Mouse (Mus musculus): ENCODE measurements around the gene Tor3a. TPM values are rescaled to one million over a fixed set of nuclear protein-coding genes. Genes with fewer than 3 reads are reported as not detected.
"Not testable (repeated sequence)": the region's sequence is repeated elsewhere in the genome, so short reads cannot be mapped to it uniquely, and the experiment has no call there.

Gene Tor3a
- total RNA-seq, 2 experiments from 2014 or later, result 9.2 to 10.6 TPM

DNA sequence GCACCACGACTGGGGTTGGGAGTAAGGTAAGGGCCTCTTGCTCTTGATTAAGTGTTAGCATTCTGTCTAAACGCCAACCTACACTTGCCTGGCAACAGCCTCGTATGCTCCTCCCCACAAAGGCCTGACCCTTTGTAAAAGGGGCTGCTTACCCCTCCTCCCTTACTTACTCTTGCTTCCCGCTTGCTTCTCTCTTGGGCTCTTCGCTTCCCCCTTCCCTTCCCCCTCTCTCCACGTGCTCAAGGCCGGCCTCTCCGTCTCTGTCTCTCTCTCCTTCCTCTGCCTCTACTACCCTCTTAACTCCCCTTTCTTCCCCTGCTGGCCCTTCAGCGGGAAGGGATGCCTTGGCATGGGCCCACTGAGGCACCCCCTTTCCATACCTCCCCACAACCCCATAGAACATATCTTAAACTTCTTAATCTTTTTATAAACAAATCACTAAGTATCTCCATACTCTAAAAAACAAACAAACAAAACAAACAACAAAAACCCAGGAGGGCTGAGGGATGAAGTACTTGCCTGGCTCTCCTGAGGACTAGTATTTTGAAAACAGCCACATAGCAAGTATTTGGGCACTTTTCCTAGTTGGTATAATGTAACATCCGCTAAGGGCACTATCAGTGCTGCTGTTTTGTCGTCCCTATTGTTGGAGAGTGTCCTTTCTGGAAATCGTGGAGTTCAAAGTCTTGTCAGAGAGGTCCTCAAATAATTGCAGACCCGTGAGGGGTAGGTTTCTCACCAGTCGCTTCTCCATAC is 1.3 kb downstream of the Tor3a start:
- no peak for DNase-seq (ENCODE audit: low spot score)
- intact Hi-C loops (cut with DNase I), result loop anchor here (5.0 kb wide), 1 partner anchor 116 kb away; the partner anchor contains the start of gene Abl2

DNA sequence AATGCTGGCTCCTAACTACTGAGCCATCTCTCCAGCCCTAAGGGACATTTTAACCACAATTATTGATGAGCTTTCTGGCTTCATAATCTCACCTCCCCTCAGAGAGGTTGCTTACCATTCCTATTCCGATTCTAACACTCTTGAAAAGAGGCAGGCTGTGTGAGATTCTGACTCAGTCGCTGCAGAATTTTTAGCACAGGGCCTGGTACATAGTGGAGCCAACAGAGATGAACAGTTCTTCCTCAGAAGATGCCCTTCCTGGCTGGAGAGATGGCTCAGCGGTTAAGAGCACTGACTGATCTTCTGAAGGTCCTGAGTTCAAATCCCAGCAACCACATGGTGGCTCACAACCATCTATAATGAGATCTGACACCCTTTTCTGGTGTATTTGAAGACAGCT is 2.2 kb downstream of the Tor3a start:
- DNase-seq (ENCODE audit: low spot score), result no peak
- intact Hi-C loops (cut with DNase I), result loop anchor here (5.0 kb wide), 1 partner anchor 115 kb away; the partner anchor contains the start of gene Abl2

DNA sequence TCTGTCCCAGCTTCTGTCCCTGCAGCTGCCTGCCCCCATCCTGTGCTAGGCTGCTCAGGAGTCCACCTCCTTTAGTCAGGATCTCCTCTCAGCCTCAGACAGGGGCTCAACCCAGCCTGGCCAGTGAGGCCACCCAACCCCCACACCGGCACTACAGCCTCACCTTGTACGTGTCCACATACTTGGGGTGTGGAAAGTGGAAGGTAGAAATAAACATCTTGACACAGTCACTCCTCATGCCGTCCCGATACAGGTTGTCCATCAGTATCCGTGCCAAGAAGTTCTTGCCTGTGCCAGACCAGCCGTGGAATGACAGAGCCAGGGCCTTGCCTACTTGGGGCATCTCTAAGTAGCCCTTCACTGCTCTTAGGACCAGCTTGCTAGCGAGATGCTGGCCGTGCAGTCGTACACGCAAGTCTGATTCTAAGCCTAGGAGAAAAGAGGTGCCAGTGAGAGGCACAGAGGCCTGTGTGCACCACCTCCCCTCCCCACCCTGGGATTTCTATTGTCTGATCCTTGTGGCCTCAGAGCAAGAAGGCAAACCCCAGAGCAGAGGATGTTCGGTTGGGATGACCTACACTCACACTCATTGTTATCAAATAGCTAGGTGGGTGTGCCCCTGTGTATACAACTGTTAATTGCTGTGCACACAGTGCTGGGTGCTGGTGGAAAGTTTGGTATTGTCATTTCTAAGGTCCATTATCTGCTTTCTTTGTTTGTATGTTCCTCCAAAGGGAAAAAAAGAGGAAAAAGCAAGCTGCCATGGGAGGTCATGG is 4.8 kb downstream of the Tor3a start:
- intact Hi-C loops (cut with DNase I), result no loop called here
- no peak for DNase-seq (ENCODE audit: low spot score)

DNA sequence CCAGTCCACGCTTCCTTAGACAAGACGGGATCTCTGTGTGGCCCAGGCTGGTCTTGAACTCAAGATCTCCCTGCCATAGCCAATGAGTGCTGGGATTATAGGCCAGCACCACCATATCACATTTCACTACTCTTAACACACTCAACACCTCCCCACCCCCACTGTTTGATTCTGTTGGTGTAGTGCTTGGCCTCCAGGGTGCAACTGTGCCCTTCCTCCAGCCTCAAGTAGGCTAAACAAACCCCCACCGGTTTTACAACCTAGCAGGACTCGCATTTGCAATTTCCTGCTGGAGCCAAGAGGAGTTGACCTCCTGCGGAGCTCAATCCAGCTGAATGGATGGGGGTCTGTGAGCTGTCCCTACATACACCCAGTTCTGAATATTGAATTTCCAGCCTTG is 5.6 kb downstream of the Tor3a start:
- DNase-seq (ENCODE audit: low spot score), result no peak
- intact Hi-C loops (cut with DNase I), result no loop called here

DNA sequence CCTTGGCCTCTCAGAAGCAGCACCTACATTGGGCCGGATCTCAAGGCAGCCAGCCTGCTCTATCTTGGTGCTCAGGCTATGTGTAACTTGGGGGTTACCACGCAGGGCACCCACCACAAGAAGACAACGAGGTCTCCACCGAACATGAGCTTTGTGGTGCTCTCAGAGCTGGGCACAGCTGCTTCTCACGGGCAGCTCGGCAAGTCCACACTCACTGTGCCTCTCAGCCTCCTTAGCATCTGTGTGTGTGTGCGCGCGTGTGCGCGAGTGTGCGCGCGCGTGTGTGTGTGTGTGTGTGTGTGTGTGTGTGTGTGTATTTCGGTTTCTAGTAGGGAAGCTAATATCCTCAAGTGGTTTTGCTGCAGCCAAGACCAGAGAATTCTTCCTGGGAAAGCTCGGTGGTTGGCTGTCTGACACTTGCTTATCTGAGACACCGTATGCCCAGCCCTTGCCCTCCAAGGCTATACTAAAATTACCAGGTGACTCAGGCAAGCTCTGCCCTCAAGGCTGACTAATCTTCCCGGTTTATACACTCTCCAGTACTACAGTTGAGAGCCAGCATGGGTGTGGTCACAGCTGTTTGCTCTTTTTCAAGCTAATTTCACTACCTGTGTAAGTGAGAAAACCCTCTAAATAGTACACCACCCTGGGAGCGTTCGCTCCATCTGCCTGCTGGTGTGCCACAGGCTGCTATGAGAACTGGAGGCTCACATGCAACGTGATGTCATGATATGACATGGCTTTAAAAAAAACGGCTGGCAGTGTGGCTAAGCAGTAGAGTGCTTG is 6.8 kb downstream of the Tor3a start:
- intact Hi-C loops (cut with DNase I), result no loop called here
- DNase-seq (ENCODE audit: low spot score), result no peak

DNA sequence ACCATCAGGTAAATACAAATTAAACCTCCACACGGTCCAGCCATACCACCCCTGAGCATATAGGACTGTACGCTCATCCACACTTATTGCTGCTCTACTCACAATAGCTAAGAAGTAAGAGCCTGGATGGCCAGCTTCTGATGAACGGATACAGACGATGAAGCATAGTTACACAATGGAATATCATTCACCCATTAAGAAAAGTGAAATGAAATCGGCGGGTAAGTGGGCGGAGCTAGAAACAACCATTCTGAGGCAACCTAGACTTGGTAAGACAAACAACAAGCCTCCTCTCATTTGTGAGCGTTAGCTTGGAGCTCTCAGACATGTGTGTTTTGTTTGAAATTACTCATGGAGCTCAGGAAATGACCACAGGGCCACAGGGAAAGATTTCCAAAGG is 8.4 kb downstream of the Tor3a start:
- intact Hi-C loops (cut with DNase I), result no loop called here
- no peak for DNase-seq (ENCODE audit: low spot score)

DNA sequence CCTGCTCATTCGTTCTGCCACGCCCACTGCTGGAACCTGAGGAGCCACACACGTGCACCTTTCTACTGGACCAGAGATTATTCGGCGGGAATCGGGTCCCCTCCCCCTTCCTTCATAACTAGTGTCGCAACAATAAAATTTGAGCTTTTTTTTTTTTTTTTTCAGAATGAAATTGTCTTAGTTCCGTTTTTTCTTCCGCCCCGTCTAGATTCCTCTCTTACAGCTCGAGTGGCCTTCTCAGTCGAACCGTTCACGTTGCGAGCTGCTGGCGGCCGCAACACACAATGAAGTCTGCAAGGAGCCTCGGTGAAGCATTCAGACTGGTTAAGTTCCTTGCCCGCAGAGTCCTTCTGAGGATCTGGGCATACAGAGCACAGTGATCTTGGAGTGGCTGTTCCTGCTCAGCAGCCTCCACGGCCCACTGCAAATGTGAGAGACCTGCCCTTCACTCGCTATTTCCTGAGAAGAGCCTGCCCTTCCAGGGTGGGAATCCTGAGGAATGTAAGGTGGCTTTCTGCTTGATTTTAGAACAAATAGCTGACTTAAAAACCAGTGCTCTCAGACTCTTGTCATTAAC is 13.4 kb downstream of the Tor3a start:
- DNase-seq (ENCODE audit: low spot score); intact Hi-C loops (cut with DNase I): not testable (repeated sequence)

DNA sequence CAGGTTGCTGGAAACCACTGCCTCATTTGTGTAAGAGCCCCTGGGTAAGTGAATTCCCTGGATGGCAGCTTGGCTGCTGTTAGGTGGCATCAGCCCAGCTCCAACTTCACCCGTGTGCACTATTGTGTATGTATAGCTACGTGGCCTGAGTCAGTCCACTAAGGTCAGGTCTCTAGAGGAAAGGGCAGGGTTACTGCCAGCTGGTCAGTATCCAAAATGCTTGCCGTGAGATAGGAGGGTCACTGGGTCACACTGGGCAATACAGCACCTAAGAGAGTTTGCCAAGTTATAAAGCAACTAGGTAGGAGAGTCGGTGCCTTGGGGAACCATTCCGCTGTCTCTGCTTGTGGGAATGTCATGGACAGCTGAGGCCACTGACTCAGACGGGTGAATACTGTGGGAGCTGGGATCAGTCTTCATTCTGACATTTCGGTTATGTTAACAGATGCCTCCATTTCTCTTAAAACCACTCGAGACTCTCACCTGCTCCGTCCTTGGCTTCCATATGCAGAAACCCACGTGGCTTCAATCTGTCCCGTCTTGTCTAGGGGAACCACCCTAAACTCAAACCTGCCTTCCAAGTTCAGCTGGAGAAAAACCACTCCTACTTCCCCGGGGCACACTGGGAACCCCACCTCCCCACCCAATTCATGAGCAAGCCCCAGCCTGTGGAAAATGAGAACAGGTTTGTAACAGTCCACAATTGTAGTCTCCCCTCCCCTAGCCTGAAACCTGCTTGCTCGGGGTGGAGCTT is 14.1 kb downstream of the Tor3a start:
- no peak for DNase-seq (ENCODE audit: low spot score)

DNA sequence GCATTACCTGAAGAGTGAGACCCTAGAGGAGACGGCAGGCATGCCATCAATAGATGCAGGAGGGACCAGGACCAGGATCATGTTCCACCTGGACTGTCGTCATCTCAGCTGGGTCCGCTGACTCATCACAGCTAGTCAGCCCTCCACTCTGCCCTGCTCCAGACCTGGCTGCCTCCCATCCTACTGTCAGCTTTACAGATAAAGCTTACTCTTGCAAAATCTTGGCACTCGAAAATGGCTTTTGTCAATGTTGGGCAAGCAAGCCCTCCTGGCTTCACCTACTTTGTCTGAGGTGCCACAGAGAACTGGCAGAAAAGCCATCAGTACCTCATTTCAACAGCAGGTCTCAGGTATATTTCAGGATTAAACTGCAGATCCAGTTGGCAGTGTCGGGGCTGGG is 15.5 kb downstream of the Tor3a start:
- no peak for DNase-seq (ENCODE audit: low spot score)
- intact Hi-C loops (cut with DNase I), result no loop called here

More for the DNA sequence above, 14.1 kb downstream of the Tor3a start:
- intact Hi-C loops (cut with DNase I), result no loop called here

DNA sequence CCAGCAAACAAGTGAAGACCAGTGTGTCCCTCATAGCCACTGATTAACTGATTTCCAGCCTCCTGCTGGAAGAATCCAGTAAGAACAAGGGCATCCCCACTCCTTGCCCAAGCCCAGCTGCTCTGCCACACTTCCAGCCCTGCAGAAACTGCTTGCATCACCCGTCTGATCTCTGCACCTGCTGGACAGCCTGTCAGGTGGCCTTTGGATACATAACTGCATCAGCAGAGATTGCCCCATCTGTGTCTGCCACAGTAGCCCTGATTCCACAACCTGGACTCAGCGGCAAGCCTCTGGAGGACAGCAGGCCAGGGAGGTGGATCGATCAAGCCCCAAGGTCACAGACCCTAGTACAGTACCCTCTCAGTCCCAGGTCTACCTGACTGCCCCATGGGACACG is 16.6 kb downstream of the Tor3a start:
- intact Hi-C loops (cut with DNase I), result no loop called here
- no peak for DNase-seq (ENCODE audit: low spot score)

DNA sequence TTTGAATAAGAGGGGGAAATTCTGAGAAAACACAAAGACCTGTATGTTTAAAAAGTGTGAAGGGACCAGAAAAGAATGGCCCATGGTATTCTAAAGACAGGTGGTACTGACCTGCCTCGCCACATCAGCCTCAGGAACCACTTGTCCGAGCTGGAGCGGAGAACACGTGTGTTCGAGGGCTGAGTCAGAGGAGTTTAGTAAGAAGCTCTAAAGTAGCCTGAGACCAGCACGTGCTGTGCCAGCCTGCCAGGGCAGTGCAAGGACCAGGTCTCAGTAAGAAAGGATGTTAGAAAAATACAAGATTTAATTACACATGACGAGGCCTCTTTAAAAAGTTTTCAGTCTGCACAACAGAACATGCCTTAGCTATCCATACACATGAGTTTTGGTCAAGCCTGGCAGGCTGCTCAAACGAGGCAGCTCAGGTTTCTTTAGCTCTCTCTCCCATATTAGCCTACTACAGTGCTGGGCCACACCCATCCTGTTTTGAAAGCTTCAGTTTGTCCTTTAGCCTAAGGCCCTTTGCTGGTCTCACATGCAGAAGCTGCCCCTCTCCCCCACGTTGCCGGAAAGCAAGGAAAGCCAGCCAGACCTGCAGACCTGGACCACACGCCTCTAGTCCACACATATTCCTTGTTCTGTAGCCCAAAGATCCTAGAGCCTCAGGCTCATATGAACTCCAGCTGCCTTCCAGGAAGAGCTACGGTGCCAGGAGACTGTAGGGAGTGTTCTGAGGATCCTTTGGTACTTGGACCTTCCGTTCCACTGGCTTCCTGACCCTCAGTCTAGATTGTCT is 19.2 kb downstream of the Tor3a start:
- DNase-seq (ENCODE audit: low spot score), result no peak
- intact Hi-C loops (cut with DNase I), result loop anchor here (2.0 kb wide), 1 partner anchor 20 kb away; the partner anchor contains the start of gene Tor3a

DNA sequence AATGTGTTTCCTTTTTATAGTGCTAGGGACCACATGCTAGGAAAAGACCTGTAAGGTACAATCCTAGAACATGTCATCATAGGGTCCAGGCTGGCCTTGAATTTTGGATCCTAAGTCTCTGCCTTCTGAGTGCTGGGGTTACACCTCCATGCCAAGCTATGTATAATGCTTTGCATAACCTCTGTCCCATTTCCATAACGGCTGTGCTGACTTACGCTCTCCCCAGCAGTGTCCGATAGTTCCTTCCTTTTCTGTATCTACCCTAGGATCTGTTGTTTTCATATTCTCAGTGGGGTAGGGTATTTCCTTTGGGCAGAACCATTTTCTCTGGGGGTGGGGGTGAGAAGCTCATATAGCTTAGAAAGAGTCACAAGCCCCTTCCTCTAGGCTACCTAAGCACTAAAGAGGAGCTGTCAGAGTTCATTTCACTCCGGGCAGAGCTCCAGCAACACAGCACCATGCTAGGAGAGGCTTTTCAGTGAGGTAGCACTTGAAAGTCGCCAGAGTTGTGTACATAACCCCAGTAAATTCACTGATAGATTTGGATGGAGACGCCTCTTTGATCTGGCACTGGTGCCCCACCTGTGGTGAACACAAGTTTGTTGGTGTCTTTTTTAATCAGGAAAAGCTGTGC is 21.9 kb downstream of the Tor3a start:
- intact Hi-C loops (cut with DNase I), result no loop called here
- no peak for DNase-seq (ENCODE audit: low spot score)

DNA sequence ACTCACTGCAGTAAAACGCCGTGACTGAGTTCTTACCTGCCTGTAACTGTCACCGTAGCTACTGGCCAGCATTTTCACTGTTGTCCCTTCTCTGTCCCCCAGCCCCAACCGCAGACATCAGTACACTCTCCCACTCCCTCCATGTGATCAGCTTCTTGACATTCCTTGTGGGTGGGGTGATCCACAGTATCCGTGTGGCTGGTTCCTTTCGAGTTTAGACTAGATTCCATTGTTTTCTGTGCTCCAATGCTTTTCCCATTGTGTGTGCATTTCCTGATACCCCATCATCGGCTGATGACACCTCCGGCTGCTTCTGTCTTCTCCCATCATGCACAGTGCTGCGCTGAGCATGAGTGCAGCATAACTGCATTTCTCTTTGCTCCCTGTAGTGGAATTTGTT is 23.5 kb downstream of the Tor3a start:
- intact Hi-C loops (cut with DNase I), result no loop called here

DNA sequence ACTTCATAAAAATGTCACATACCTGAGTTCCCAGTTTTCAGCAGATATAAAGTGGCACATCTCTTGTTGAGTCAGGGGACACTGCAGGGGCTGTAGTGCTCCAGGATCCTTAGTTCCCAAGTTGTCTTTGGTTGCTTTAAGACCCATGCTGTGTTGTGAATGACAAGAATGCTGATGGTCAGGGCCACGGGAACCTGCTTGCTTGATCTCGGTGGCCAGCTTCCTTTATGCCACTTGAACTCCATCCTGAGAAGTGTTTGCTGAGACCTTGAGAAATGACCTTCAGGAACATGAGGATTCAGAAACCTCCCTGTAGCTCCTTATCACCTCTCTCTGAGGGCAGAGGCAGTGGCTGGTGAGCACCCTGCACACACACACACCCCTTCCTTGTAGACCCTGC is 25.5 kb downstream of the Tor3a start:
- DNase-seq (ENCODE audit: low spot score), result no peak
- intact Hi-C loops (cut with DNase I), result no loop called here

More for the DNA sequence above, 23.5 kb downstream of the Tor3a start:
- no peak for DNase-seq (ENCODE audit: low spot score)

DNA sequence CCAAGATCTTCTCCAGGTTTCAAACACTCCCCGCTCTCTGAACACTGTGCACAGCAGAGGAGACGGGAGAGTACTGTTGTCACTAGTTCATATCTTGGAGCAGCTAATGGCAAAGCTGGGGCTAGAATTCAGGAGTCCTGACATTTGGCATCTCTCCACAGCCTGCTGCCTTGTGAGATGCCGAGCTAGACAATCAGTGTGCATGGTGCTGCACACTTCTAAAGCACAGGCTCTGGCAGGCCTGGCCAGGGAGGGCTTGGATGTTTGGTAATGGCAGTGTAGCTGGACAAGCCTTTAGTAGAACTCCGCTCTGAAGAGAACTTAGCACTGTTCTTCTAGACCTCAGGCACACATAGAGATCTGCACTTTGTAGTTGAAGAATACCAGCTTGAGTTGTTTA is 28.2 kb downstream of the Tor3a start:
- no peak for DNase-seq (ENCODE audit: low spot score)
- intact Hi-C loops (cut with DNase I), result no loop called here

DNA sequence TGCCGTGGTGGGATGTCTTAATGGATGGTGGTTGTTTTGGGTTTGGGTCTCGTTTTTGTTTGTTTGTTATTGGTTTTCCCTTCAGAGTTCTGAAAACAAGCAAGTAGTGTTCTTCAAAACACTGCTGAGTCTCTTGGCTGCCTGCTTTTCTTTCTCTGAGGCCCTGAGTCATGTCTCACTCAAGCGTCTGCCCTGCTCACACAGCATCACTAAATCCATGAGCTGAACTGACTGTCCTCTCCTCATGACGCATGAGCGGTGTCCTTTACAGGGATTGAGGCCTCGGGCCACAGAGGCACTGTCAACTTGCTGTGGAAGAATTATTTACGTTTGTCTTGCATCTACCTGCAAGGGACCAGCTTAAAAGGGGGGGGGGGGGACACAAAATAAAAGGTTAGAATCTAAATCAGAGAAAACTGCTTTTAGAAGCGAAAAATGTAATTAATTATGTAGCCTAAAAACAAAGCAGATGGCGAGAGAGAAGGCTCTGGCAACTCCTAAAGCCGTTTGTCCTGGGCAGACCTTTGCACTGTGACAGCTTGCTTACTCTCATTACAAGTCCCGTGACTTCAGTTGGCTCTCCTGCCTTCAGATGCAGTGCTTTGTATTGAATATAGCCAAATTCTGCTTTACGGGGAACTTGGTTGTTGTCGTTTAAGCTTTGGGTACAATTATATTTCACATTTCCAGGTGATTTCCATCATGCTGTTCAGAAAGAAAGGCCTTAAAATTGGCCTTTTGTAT is 29.2 kb downstream of the Tor3a start:
- no peak for DNase-seq (ENCODE audit: low spot score)
- intact Hi-C loops (cut with DNase I), result no loop called here

DNA sequence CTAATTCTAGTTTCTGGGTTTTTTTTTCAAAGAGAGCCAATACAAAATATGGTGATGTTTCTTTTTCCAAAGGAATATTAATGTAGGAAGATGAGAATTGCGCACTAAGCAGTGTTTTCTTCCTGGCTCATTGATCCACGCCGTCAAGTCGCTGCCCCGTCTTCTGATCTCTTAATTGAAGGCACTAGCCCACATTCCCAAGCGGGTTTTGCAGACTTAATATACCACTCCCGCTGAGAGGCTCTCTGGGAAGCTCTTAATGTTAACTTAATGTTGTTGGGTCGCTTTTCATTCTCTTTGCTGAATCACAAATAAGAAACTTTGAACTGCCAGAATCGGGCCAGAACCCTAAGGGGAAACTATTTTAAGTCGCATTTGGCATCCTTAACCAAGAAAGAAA is 30.1 kb downstream of the Tor3a start:
- intact Hi-C loops (cut with DNase I), result no loop called here
- no peak for DNase-seq (ENCODE audit: low spot score)

DNA sequence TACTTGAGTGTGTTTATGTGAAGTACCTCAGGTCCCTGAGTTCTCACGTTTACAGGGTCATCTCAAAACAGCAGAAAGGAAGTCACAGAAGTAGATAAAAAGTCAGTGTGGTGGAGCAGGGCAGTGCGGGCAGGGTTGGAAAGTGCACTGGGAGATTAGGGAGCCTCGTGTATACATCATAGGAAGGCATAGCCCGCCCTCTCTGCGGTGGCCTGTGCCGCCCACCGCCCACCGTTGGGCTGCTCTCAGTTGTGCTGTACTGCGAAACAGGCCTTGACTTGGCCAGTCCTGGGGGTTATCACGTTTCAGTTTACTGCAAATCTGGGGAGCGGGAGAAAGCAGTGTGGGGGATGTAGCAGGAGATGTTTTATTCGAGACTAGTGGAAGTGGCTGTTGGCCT is 31.3 kb downstream of the Tor3a start:
- intact Hi-C loops (cut with DNase I), result no loop called here
- DNase-seq (ENCODE audit: low spot score), result no peak

All from heart, postnatal 25 days (tissue).